Mouse (Mus musculus): ENCODE data around the gene Crb2. TPM values are rescaled to one million over a fixed set of nuclear protein-coding genes. Genes with fewer than 3 reads are reported as not detected.

Crb2 gene
- polyA plus RNA-seq, 1 experiment = 1.7 TPM

DNA sequence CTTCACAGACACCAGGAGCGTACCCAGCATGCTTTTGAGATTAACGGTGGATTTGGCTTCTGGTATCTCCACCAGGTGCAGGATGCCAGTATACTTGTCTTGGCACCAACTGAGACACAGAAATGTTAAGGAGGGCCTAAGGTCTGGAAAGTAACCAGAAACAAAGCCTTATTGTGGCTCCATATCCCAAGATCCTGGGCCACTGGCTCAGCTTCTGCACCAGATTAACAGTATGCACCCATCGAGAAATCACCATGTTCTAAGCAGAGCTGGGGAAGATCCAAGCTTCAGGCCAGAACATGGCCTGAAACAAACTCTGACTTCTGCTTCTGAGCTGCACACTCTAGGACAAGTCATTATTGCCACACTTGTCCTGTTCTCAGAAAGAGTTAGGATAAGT, 60.9 kb downstream of the Crb2 start:
- DNase-seq = no peak

DNA sequence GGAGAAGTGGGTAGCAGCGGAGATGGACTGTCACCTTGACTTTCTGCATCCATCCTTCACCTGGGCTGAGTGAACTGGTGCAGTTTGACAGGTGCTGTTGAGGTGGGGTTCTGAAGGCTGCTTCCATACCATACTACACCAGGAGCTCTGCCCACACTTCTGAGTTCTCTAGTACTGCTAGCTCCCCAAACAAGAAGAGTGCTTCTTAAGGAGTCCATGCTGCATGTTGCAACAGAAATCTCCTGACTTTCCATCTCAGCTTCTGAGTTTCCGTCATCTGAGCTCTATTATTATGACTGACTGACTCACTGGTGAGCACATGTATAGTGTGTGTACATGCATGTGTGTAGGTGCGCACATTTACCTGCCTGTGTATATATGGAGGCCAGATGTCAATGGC, 61.5 kb downstream of the Crb2 start:
- peak; percentile 17 for DNase-seq
- H3K4me3 ChIP-seq (replicated peaks; ENCODE audit: extremely low read depth, low read depth, low read length) = no peak overlapping the region
- WGBS = 87% methylated on average over 3 of the region's 3 CpGs
- no peaks in the 10 kb centered on the region for H3K4me1 ChIP-seq (ENCODE audit: control insufficient read depth, insufficient read depth, low read length)
- TF ChIP-seq POLR2A (IDR thresholded peaks at IDR 0.05; ENCODE audit: borderline replicate concordance, extremely low read depth, low read depth, low read length) (no peak), CTCF (IDR thresholded peaks at IDR 0.05; ENCODE audit: insufficient read depth, low read length) (no peak)

More for the DNA sequence above, 60.9 kb downstream of the Crb2 start:
- no peaks in the 10 kb centered on the region for H3K4me1 ChIP-seq (ENCODE audit: control insufficient read depth, insufficient read depth, low read length)
- WGBS = 91% methylated on average over 3 of the region's 3 CpGs
- TF ChIP-seq CTCF (IDR thresholded peaks at IDR 0.05; ENCODE audit: insufficient read depth, low read length) = no peak
- no peak overlapping the region for H3K4me3 ChIP-seq (replicated peaks; ENCODE audit: extremely low read depth, low read depth, low read length)

DNA sequence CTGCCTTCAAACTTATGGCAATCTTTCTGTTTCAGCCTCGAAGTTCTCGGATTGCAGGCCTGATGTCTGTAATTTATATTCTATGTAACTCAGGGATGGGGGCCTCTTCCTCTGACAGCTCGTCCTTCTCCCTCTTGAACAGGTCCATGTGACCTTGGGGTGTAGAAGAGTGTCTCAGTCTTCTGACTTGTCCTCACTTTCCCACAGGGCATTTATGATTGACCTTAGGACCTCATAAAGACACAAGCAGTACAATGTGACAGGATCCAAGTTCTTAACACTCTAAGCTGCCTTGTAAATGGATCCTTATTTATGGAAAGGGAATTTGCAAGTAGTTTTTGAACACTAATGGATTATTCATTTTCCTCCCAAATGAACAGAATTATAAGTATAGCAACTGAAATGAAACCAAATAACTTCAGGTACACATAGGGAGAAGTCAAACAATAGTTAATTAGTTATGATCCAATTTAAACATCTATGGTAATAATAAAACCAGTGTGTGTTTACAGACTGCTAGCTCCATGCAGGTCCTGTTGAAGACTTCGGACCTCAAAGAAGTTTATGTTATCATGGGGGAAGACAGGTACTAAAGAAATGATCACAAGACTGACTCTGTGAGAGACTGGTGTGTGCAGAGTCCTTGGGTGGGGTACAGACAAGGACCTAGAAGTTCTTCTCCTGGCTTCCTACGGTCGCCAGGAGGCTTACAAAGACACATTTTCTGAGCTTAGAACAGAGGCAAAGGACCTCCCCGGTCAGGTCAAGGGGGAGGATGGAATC, 62.3 kb downstream of the Crb2 start:
- no peak for TF ChIP-seq CTCF (IDR thresholded peaks at IDR 0.05; ENCODE audit: insufficient read depth, low read length)
- TF ChIP-seq POLR2A (IDR thresholded peaks at IDR 0.05; ENCODE audit: borderline replicate concordance, extremely low read depth, low read depth, low read length) = no peak
- H3K4me3 ChIP-seq (replicated peaks; ENCODE audit: extremely low read depth, low read depth, low read length) = no peak overlapping the region
- DNase-seq = no peak
- H3K4me1 ChIP-seq (ENCODE audit: control insufficient read depth, insufficient read depth, low read length) = no peaks in the 10 kb centered on the region
- 81% methylated on average over 7 of the region's 7 CpGs for WGBS

DNA sequence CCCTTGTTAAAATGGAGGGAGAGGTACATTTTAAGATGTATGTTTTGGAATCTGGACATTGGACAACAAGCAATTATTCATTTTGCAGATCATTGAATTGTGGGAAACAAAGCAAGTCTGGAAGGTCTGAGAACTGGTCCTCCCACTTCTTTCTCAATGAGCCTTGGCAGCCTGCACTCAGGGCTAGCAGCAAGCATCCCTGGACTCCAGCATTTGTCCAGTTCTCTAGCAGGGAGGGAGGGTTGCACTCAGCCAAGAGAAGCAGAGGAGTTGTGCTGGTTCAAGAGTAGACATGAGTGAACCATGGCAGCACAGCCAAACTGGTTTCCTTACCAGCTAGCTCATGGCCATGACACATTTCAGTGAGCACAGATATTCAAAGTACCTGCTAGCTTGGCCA, 63.9 kb downstream of the Crb2 start:
- TF ChIP-seq POLR2A (IDR thresholded peaks at IDR 0.05; ENCODE audit: borderline replicate concordance, extremely low read depth, low read depth, low read length) = no peak
- TF ChIP-seq CTCF (IDR thresholded peaks at IDR 0.05; ENCODE audit: insufficient read depth, low read length) = no peak
- no peak for DNase-seq
- no peak overlapping the region for H3K4me3 ChIP-seq (replicated peaks; ENCODE audit: extremely low read depth, low read depth, low read length)
- H3K4me1 ChIP-seq (ENCODE audit: control insufficient read depth, insufficient read depth, low read length) = no peaks in the 10 kb centered on the region

DNA sequence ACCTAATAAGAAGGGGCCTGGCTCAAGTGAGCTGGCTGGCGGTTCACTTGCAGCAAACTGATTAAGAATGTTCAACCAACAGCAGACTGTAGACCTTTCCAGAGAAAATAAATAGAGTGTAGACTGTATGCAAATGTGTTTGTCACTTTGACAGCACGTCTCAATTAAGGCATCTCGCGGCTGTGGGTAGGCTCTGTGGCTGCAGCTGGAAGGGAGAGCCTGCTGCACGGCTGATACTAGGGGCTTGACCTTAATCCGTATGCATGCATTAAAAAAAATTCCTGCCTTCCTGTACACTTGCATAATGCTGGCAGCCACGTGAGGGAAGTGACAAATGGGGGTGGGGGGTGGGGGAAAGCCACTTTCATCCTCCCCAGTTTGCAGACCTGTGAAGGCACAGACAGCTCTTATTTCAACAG, 66.1 kb downstream of the Crb2 start:
- H3K4me3 ChIP-seq (replicated peaks; ENCODE audit: extremely low read depth, low read depth, low read length) = no peak overlapping the region
- 42% methylated on average over 7 of the region's 7 CpGs for WGBS
- TF ChIP-seq POLR2A (IDR thresholded peaks at IDR 0.05; ENCODE audit: borderline replicate concordance, extremely low read depth, low read depth, low read length) (no peak), CTCF (IDR thresholded peaks at IDR 0.05; ENCODE audit: insufficient read depth, low read length) (no peak)
- no peaks in the 10 kb centered on the region for H3K4me1 ChIP-seq (ENCODE audit: control insufficient read depth, insufficient read depth, low read length)
- no peak for DNase-seq

DNA sequence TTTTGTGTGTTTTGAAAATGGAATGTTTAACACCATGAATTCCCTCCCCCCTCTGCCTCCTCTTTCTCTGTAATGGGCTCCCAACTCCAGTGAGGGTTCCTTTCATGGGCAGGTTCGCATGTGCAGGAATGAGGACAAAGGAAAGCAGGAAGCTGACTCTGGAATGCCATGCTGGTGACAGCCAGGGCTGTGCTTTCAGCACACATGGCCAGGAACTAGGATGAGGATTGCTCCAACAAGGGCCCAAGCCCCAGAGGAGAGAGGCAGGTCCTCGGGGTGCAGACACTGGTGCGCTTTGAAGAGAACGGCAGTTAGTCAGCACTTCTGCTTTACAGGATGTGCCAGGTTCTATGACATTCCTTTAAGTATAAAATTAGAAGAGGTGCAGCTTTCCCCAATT, 66.7 kb downstream of the Crb2 start:
- Histone ChIP-seq H3K4me1 (ENCODE audit: control insufficient read depth, insufficient read depth, low read length) (no peaks in the 10 kb centered on the region), H3K4me3 (replicated peaks; ENCODE audit: extremely low read depth, low read depth, low read length) (no peak overlapping the region)
- TF ChIP-seq POLR2A (IDR thresholded peaks at IDR 0.05; ENCODE audit: borderline replicate concordance, extremely low read depth, low read depth, low read length) (no peak), CTCF (IDR thresholded peaks at IDR 0.05; ENCODE audit: insufficient read depth, low read length) (no peak)
- DNase-seq = no peak
- WGBS = 49% methylated on average over 4 of the region's 4 CpGs

Other genes with a start within 250 kb of the Crb2 start
- 2.4 and 4.0 TPM in 2 replicates for gene Strbp, start 72.4 kb upstream of the Crb2 start, polyA plus RNA-seq (2012; rRNA removed)

All from lung, adult 2 months (tissue).